ENCODE assay signal across 28 mouse cellular contexts in genomic region chrX:20913726-20914125, GRCm38 (mm10). TPM values are rescaled to one million over a fixed set of nuclear protein-coding genes. Genes with fewer than 3 reads are reported as not detected.
"Had no signal": no experiment of that assay in that cellular context is flagged by ENCODE, and none has a peak within 500 bp of the region (broad histone marks: within the 10 kb centered on the region; RNA-seq: fewer than 3 reads in every experiment).

No protein-coding gene starts in this region.

- H3K27ac ChIP-seq: embryonic facial prominence, embryonic 10.5 days; embryonic facial prominence, embryonic 12.5 days; embryonic facial prominence, embryonic 13.5 days; embryonic facial prominence, embryonic 15.5 days; forebrain, embryonic 10.5 days; forebrain, embryonic 12.5 days; forebrain, embryonic 13.5 days; forebrain, embryonic 15.5 days; gastrocnemius, adult 2 months; heart, adult 2 months had no signal

- DNase-seq: cerebellum, adult 9-10 months; cerebellum, adult 9-11 months; cerebellum, postnatal 10 days; cerebellum, postnatal 14 days; cerebellum, postnatal 25 days; cerebellum, postnatal 36 days; embryo, embryonic 11 days; forebrain, postnatal 0 days; gastrocnemius, adult 2 months; gastrocnemius, postnatal 10 days; gastrocnemius, postnatal 14 days; gastrocnemius, postnatal 25 days; gastrocnemius, postnatal 36 days; heart, adult 18-20 months; heart, adult 2 months had no signal

- H3K27me3 ChIP-seq: embryonic facial prominence, embryonic 12.5 days; embryonic facial prominence, embryonic 15.5 days; forebrain, embryonic 12.5 days; forebrain, embryonic 13.5 days; forebrain, embryonic 15.5 days had no signal

- H3K4me1 ChIP-seq: embryonic facial prominence, embryonic 10.5 days; embryonic facial prominence, embryonic 12.5 days; embryonic facial prominence, embryonic 13.5 days; embryonic facial prominence, embryonic 15.5 days; forebrain, embryonic 10.5 days; forebrain, embryonic 12.5 days; forebrain, embryonic 13.5 days had no signal

- H3K36me3 ChIP-seq: embryonic facial prominence, embryonic 10.5 days; embryonic facial prominence, embryonic 12.5 days; embryonic facial prominence, embryonic 13.5 days; embryonic facial prominence, embryonic 15.5 days; forebrain, embryonic 10.5 days; forebrain, embryonic 12.5 days had no signal

- H3K9me3 ChIP-seq: embryonic facial prominence, embryonic 10.5 days; embryonic facial prominence, embryonic 12.5 days; embryonic facial prominence, embryonic 13.5 days; embryonic facial prominence, embryonic 15.5 days; forebrain, embryonic 10.5 days; forebrain, embryonic 12.5 days; forebrain, embryonic 13.5 days; forebrain, embryonic 15.5 days had no signal

- H3K4me3 ChIP-seq: embryonic facial prominence, embryonic 10.5 days; embryonic facial prominence, embryonic 12.5 days; embryonic facial prominence, embryonic 13.5 days; embryonic facial prominence, embryonic 15.5 days; erythroblast, embryonic 14.5 days; forebrain, embryonic 10.5 days; forebrain, embryonic 12.5 days; forebrain, embryonic 13.5 days; forebrain, embryonic 15.5 days; gastrocnemius, adult 2 months; heart, adult 2 months had no signal

- ATAC-seq: forebrain, embryonic 13.5 days; forebrain, embryonic 14.5 days; forebrain, embryonic 15.5 days; forebrain, embryonic 16.5 days; forebrain, postnatal 0 days had no signal

- H3K9ac ChIP-seq: embryonic facial prominence, embryonic 12.5 days; embryonic facial prominence, embryonic 13.5 days; embryonic facial prominence, embryonic 15.5 days; forebrain, embryonic 12.5 days; forebrain, embryonic 13.5 days; forebrain, embryonic 15.5 days; forebrain, postnatal 0 days had no signal

RNA-seq across cellular contexts. Expression of gene Syn1, which starts 7.1 kb away (rescaled TPM):
- total RNA-seq: common myeloid progenitor, adult 5-6 weeks; granulocyte monocyte progenitor cell, adult 5-6 weeks had no signal
- polyA plus RNA-seq: erythroblast, embryonic 14.5 days had no signal

RNA-seq across cellular contexts. Expression of gene Timp1, which starts 43.8 kb away (rescaled TPM):
- total RNA-seq: common myeloid progenitor, adult 5-6 weeks; granulocyte monocyte progenitor cell, adult 5-6 weeks had no signal
- polyA plus RNA-seq: erythroblast, embryonic 14.5 days had no signal
